Mouse (Mus musculus) CH12.LX (cell line): ENCODE measurements at regions not wholly inside any gene's neighbourhood (a gene's known extent, or its start where the extent isn't known, plus 50 kb on each side); places are given as distances from the start of the nearest gene placed in this dataset.

ENCODE experiments used
- CTCF ChIP-seq, 2 experiments: IDR thresholded peaks in 1 of 2; conservative IDR thresholded peaks in 1 of 2; 2 replicates each; pipeline ENCODE4 v1.5.1; 2011 to 2012; ENCODE audit warnings: low read depth in 2 of 2, low read length in 2 of 2, improper control_type of control experiment in 1 of 2, inconsistent platforms in 1 of 2, mild to moderate bottlenecking in 1 of 2, moderate library complexity in 1 of 2
- EP300 ChIP-seq: IDR thresholded peaks from 2 replicates; pipeline ENCODE4 v1.6.1; 2011; ENCODE audit warnings: low read length, improper control_type of control experiment
- POLR2A ChIP-seq: IDR thresholded peaks from 2 replicates; pipeline ENCODE4 v1.6.1; 2011; ENCODE audit warnings: low read depth, mild to moderate bottlenecking, improper control_type of control experiment, low read length
- ZMIZ1 ChIP-seq: IDR thresholded peaks from 2 replicates; pipeline ENCODE4 v1.6.1; 2012; ENCODE audit warnings: low read depth, mild to moderate bottlenecking, inconsistent platforms, low read length, improper control_type of control experiment

DNA sequence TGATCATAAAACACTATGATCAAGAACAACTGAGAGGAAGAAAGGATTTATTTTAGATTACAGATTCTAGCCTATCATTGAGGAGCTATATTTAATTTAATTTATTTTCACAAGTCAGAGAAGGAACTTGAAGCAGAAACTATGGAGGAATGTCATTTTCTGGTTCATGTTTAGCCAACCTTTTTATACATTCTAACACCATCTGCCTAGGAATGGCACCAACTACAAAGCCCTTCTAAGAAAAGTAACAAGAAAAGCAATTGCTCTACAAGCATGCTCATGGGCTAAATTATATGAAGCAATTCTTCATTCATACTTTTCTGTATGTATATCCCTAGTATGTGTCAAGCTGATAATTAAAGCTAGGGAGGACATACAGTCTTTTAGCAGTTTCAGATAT is 155.0 kb upstream of the Vwde start:
- TF ChIP-seq EP300 (no peak), CTCF (conservative IDR thresholded peaks at IDR 0.05 in 1 of 2, IDR thresholded peaks at IDR 0.05 in 1 of 2; ENCODE audit: low read depth in 2 of 2, low read length in 2 of 2) (no peak), POLR2A (no peak), ZMIZ1 (no peak)
